Mouse (Mus musculus) limb, embryonic 14.5 days (tissue): ENCODE results near the gene Bok. TPM values are rescaled to one million over a fixed set of nuclear protein-coding genes. Genes with fewer than 3 reads are reported as not detected.

Experiments
- ATAC-seq: fragments of 200-750 bp; cut with Nextera tagmentation; 2 replicates; pipeline ENCODE4 v1.8.0; 2017; ENCODE audit warnings: low read depth, moderate number of reproducible peaks, moderate TSS enrichment; ENCODE audit not compliant: low FRiP score
- DNase-seq: peaks from one replicate; pipeline ENCODE4 v3.0.0-alpha.2; 2015; ENCODE audit warnings: low spot score
- H3K27ac ChIP-seq: fragments of 300-500 bp; sonication (generic); replicated peaks from 2 replicates; pipeline ENCODE4 v1.5.1; 2014; ENCODE audit warnings: low read depth, mild to moderate bottlenecking, low read length, moderate library complexity, mixed read lengths
- H3K27me3 ChIP-seq: fragments of 300-500 bp; sonication (generic); 2 replicates; pipeline ENCODE4 v1.6.1; 2014; ENCODE audit warnings: low read length, mixed read lengths; ENCODE audit not compliant: control insufficient read depth, insufficient read depth
- H3K36me3 ChIP-seq: fragments of 300-500 bp; sonication (generic); 2 replicates; pipeline ENCODE4 v1.6.1; 2014; ENCODE audit warnings: mild to moderate bottlenecking, low read length, moderate library complexity, mixed read lengths; ENCODE audit not compliant: control insufficient read depth, insufficient read depth
- H3K4me1 ChIP-seq: fragments of 300-500 bp; sonication (generic); 2 replicates; pipeline ENCODE4 v1.6.1; 2014; ENCODE audit warnings: antibody characterized with exemption, low read length, mixed read lengths; ENCODE audit not compliant: control insufficient read depth, insufficient read depth
- H3K4me2 ChIP-seq: fragments of 300-500 bp; sonication (generic); replicated peaks from 2 replicates; pipeline ENCODE4 v1.6.1; 2014; ENCODE audit warnings: low read depth, mild to moderate bottlenecking, low read length, moderate library complexity; ENCODE audit not compliant: severe bottlenecking
- H3K4me3 ChIP-seq: fragments of 300-500 bp; sonication (generic); replicated peaks from 2 replicates; pipeline ENCODE4 v1.5.1; 2014; ENCODE audit warnings: low read length
- H3K9ac ChIP-seq: fragments of 300-500 bp; sonication (generic); 2 replicates; pipeline ENCODE4 v1.6.1; 2014; ENCODE audit warnings: mild to moderate bottlenecking, low read depth, low read length, moderate library complexity; ENCODE audit not compliant: severe bottlenecking
- H3K9me3 ChIP-seq: fragments of 300-500 bp; sonication (generic); 2 replicates; pipeline ENCODE4 v1.6.1; 2016; ENCODE audit warnings: low read length; ENCODE audit not compliant: control insufficient read depth
- POLR2A ChIP-seq: fragments of 200-500 bp; IDR thresholded peaks from 2 replicates; pipeline ENCODE4 v1.8.0; 2012; ENCODE audit warnings: inconsistent platforms, mild to moderate bottlenecking, moderate library complexity, borderline replicate concordance; ENCODE audit not compliant: insufficient read depth, insufficient read length; ENCODE audit errors: extremely low read depth
- WGBS: fragments of 180-500 bp; shearing (Covaris S2); extraction: QIAGEN DNeasy Blood & Tissue Kit; methylation state at CpG from one replicate; pipeline ENCODE4 v1.1.7; 2014; 5-methylcytosine and 5-hydroxymethylcytosine counted together
- polyA plus RNA-seq, 2 experiments: library from polyadenylated mRNA; depleted of rRNA in 1 of 2; stranded (reverse) in 1 of 2; unstranded in 1 of 2; fragments of >200 nt; fragmentation: Nextera tagmentation in 1 of 2; extraction: Ambion mirVana in 1 of 2; gene quantifications; 2 replicates each; pipeline versions ENCODE4 v1.2.1 to v1.2.3; 2012 to 2014

Gene Bok
- polyA plus RNA-seq, 2 experiments = 19.2 to 34.9 TPM

DNA sequence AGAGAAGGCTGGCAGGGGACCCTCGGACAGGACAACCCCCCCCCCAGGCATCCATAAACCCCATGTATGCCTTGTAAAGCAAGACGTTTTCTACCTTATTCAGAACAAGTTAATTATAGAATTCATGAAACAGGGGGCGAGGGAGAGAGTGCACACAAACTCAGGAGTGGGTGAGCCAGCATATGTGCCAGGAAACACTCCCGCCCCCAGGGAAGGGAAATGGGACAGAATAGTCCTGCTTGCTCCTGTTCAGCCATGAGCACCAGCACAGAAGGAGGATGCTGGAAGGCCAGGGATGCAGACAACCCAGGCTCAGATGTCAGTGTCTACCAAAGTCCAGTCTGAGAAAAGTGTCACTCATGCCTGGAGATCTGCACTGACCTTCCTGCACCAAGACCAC is 13.7 kb downstream of the Bok start:
- no peaks in the 10 kb centered on the region for H3K27me3 ChIP-seq
- H3K9me3 ChIP-seq = no peaks in the 10 kb centered on the region
- TF ChIP-seq POLR2A = no peak
- no peak overlapping the region for H3K27ac ChIP-seq
- no peak overlapping the region for H3K9ac ChIP-seq
- 62% methylated on average over 4 of the region's 4 CpGs for WGBS
- no peak for DNase-seq
- no peaks in the 10 kb centered on the region for H3K4me1 ChIP-seq
- H3K36me3 ChIP-seq = peaks cover 13% of the 10 kb centered on the region
- no peak overlapping the region for H3K4me3 ChIP-seq
- no peak for ATAC-seq
- H3K4me2 ChIP-seq = no peak overlapping the region

DNA sequence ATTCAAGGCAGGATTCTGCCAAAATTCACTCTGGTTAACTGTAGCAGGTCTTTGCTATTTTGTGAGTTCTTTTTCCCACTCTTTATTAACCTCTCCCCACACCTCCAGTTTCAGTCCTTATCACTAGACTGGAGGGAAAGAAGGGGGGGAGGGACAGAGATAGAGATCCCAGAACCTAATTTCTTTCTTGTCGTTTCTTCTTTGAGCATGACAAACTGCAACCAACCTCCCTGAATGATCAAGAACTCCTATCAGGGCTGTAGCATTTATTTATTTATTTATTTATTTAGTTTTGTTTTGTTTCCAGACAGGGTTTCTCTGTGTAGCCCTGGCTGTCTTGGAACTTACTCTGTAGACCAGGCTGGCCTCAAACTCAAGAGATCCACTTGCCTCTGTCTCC is 16.6 kb downstream of the Bok start:
- Histone ChIP-seq H3K4me3 (no peak overlapping the region), H3K36me3 (peaks cover 16% of the 10 kb centered on the region), H3K27me3 (no peaks in the 10 kb centered on the region), H3K27ac (no peak overlapping the region), H3K9ac (no peak overlapping the region), H3K4me1 (no peaks in the 10 kb centered on the region), H3K4me2 (no peak overlapping the region), H3K9me3 (no peaks in the 10 kb centered on the region)
- TF ChIP-seq POLR2A = no peak
- 84% methylated on average over 1 of the region's 1 CpGs for WGBS
- ATAC-seq (no peak), DNase-seq (no peak)

DNA sequence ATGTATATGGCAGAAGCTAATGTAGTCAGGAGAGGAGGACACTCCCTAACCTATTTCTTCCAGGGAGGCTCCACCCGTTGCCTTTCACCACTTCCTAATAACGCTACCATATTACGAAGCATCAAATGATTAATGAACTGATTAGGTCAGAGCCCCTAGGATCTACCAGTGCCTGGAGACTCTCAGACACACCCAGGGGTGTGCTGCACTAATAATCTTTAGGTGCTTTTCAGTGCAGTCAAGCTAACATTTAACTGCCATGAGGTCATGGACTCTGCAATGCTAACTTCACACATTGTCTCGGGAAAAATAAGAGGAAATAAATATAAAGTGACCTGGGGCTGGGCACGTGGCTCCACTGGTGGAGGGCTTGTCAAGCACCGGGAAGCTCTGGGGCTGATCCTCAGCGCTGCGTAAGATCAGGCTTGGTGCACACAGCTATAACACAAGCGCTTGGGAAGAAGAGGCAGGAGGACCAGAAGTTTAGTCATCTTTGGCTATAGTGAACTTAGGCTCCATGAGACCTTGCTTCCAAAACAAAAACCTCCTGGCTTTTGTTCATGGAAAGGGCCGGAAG is 18.1 kb downstream of the Bok start:
- no peak overlapping the region for H3K4me3 ChIP-seq
- no peaks in the 10 kb centered on the region for H3K4me1 ChIP-seq
- ATAC-seq (no peak), DNase-seq (no peak)
- H3K4me2 ChIP-seq = no peak overlapping the region
- no peak overlapping the region for H3K27ac ChIP-seq
- no peak for TF ChIP-seq POLR2A
- peaks cover 16% of the 10 kb centered on the region for H3K36me3 ChIP-seq
- no peaks in the 10 kb centered on the region for H3K27me3 ChIP-seq
- no peak overlapping the region for H3K9ac ChIP-seq
- H3K9me3 ChIP-seq = no peaks in the 10 kb centered on the region
- WGBS = 90% methylated on average over 10 of the region's 10 CpGs

DNA sequence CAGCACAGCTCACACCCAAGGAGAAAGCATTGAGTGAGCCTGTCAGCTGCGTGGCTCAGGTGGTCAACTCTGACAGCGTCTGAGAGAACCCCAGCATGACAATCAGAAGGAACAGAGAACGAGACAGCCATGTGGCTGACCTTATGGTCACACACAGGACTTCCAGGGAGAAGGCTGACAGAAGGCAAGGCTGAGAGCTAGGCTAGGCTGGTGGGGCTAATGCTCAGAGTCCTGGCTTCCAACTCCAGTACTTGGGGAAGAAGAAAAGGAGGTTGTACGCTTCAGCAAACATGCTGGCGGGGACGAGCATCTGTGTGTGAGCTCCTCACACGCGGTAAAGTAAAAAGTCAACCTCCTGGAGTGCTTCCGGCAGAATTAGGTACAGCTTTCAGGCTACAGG is 18.9 kb downstream of the Bok start:
- Histone ChIP-seq H3K36me3 (peaks cover 16% of the 10 kb centered on the region), H3K27me3 (no peaks in the 10 kb centered on the region), H3K4me1 (no peaks in the 10 kb centered on the region), H3K4me2 (no peak overlapping the region), H3K4me3 (no peak overlapping the region), H3K9me3 (no peaks in the 10 kb centered on the region), H3K27ac (no peak overlapping the region), H3K9ac (no peak overlapping the region)
- DNase-seq (no peak), ATAC-seq (no peak)
- 88% methylated on average over 9 of the region's 9 CpGs for WGBS
- TF ChIP-seq POLR2A = no peak

DNA sequence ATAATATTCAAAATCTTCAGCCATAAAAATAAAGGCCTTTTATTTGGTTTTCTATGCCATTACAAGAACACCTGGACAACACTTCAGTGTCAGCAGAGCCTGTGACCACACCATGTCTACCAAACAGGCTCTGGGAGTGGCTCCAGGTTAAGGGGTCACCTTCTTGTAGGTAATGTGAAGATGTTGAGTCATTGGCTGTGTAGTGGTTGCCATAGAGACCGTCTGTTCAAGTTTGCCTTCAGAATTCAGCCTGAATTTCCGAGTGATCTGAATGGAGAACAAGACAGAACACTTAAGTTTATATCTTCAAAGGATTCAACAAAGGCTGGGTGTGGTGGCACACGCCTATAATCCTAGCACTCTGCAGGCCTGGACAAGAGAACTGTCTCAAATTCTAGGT is 19.9 kb downstream of the Bok start:
- TF ChIP-seq POLR2A = no peak
- 75% methylated on average over 3 of the region's 3 CpGs for WGBS
- ATAC-seq = no peak

DNA sequence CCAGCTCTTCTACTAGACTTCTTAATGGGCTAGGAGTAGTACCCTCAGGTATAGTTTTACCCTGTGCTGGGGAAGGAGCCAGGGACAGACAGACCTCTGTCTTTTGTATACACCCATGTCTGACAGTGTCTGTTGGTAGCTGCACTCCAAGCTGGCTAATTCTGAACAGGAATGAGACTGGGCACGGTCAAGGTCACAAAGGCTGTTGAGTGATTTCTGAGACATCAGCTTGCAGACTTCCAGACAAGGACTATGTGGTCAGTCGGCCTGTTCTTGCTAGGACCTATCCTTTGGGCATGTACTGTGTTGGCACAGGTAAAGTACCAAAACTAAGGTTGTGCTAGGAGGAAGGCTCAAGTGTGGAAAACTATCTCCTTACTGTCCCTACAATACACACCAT is 30.7 kb downstream of the Bok start:
- H3K4me1 ChIP-seq = no peaks in the 10 kb centered on the region
- ATAC-seq = no peak
- DNase-seq = no peak
- H3K4me2 ChIP-seq = no peak overlapping the region
- no peak overlapping the region for H3K4me3 ChIP-seq
- no peak overlapping the region for H3K9ac ChIP-seq
- peaks cover 43% of the 10 kb centered on the region for H3K36me3 ChIP-seq
- no peaks in the 10 kb centered on the region for H3K27me3 ChIP-seq
- H3K9me3 ChIP-seq = no peaks in the 10 kb centered on the region
- no peak for TF ChIP-seq POLR2A
- 83% methylated on average over 2 of the region's 2 CpGs for WGBS
- no peak overlapping the region for H3K27ac ChIP-seq

More for the DNA sequence above, 19.9 kb downstream of the Bok start:
- no peaks in the 10 kb centered on the region for H3K9me3 ChIP-seq
- H3K36me3 ChIP-seq = peaks cover 16% of the 10 kb centered on the region
- H3K4me3 ChIP-seq = no peak overlapping the region
- H3K27ac ChIP-seq = no peak overlapping the region
- no peak overlapping the region for H3K9ac ChIP-seq
- no peaks in the 10 kb centered on the region for H3K27me3 ChIP-seq
- no peak overlapping the region for H3K4me2 ChIP-seq
- no peaks in the 10 kb centered on the region for H3K4me1 ChIP-seq
- no peak for DNase-seq
